Mouse (Mus musculus) olfactory bulb, adult 2 months (tissue): ENCODE results near the gene Ifna2.

Experiments
- CTCF ChIP-seq: fragments of 200-500 bp; IDR thresholded peaks from 2 replicates; pipeline ENCODE4 v1.5.1; 2012; ENCODE audit warnings: low read depth, mild to moderate bottlenecking, low read length, moderate library complexity; ENCODE audit not compliant: insufficient read depth
- POLR2A ChIP-seq: fragments of 200-500 bp; IDR thresholded peaks from 2 replicates; pipeline ENCODE4 v1.6.1; 2012; ENCODE audit warnings: mild to moderate bottlenecking, low read depth, low read length, moderate library complexity; ENCODE audit not compliant: insufficient read depth

- TF ChIP-seq CTCF (no peak), POLR2A (no peak)
Observed at GRCm38 (mm10) chr4:88676824-88677223, 6.9 kb downstream of the Ifna2 start, which contains the start of gene Ifna16.
